Mouse (Mus musculus) G1E (cell line): Measurements from ENCODE around the gene Cacna2d2. TPM values are rescaled to one million over a fixed set of nuclear protein-coding genes. Genes with fewer than 3 reads are reported as not detected.

ENCODE experiments used
- ATAC-seq: 2 replicates; pipeline ENCODE4 v1.8.0; 2016; ENCODE audit warnings: mild to moderate bottlenecking; ENCODE audit not compliant: insufficient number of reproducible peaks, poor library complexity, low FRiP score, severe bottlenecking; ENCODE audit errors: extremely low read depth
- DNase-seq: peaks from one replicate; pipeline ENCODE4 v3.0.0; 2012; ENCODE audit warnings: low spot score
- H3K27me3 ChIP-seq: 2 replicates; pipeline ENCODE4 v1.6.1; 2012; ENCODE audit warnings: mild to moderate bottlenecking, low read length, inconsistent platforms; ENCODE audit not compliant: insufficient read depth
- H3K36me3 ChIP-seq: replicated peaks from 2 replicates; pipeline ENCODE3; 2012; ENCODE audit warnings: mild to moderate bottlenecking, inconsistent platforms
- H3K4me1 ChIP-seq: 2 replicates; pipeline ENCODE4 v1.6.1; 2012; ENCODE audit warnings: low read depth, low read length, inconsistent platforms, mixed read lengths; ENCODE audit not compliant: insufficient read depth
- H3K4me3 ChIP-seq: 2 replicates; pipeline ENCODE4 v1.5.1; 2012; ENCODE audit warnings: low read depth, mild to moderate bottlenecking, inconsistent platforms, low read length, moderate library complexity, mixed read lengths
- H3K9me3 ChIP-seq: replicated peaks from 2 replicates; pipeline ENCODE4 v1.6.1; 2012; ENCODE audit warnings: inconsistent platforms
- CTCF ChIP-seq: IDR thresholded peaks from 2 replicates; pipeline ENCODE4 v1.5.1; 2012; ENCODE audit warnings: low read depth, low read length, inconsistent platforms, mixed read lengths
- GATA1 ChIP-seq: IDR thresholded peaks from 2 replicates; pipeline ENCODE4 v1.6.1; 2012; ENCODE audit warnings: borderline replicate concordance, low read length, inconsistent platforms, mixed read lengths
- GATA2 ChIP-seq: IDR thresholded peaks from 2 replicates; pipeline ENCODE4 v1.6.1; 2012; ENCODE audit warnings: low read depth, low read length, inconsistent platforms, borderline replicate concordance
- POLR2AphosphoS5 ChIP-seq: IDR thresholded peaks from 2 replicates; pipeline ENCODE4 v1.6.1; 2012; ENCODE audit warnings: low read depth, low read length, inconsistent platforms; ENCODE audit not compliant: insufficient replicate concordance
- TAL1 ChIP-seq: conservative IDR thresholded peaks from 2 replicates; pipeline ENCODE4 v1.6.1; 2012; ENCODE audit warnings: low read depth, low read length, inconsistent platforms, mixed read lengths
- polyA plus RNA-seq: library from polyadenylated mRNA; stranded (reverse); fragments of >175 nt; gene quantifications from 2 replicates; pipeline ENCODE4 v1.2.3, GENCODE M21; 2012
- total RNA-seq, 2 experiments: library from RNA; stranded (forward) in 1 of 2; stranded (reverse) in 1 of 2; fragments of 200-1000 nt in 1 of 2; fragments of >200 nt in 1 of 2; fragmentation: Nextera tagmentation in 1 of 2; gene quantifications; 2 replicates each; pipeline ENCODE4 v1.2.3; 2014 to 2017

The Cacna2d2 gene
- total and polyA plus RNA-seq, 3 experiments: 0.05 to 0.09 TPM; not detected in 1

DNA sequence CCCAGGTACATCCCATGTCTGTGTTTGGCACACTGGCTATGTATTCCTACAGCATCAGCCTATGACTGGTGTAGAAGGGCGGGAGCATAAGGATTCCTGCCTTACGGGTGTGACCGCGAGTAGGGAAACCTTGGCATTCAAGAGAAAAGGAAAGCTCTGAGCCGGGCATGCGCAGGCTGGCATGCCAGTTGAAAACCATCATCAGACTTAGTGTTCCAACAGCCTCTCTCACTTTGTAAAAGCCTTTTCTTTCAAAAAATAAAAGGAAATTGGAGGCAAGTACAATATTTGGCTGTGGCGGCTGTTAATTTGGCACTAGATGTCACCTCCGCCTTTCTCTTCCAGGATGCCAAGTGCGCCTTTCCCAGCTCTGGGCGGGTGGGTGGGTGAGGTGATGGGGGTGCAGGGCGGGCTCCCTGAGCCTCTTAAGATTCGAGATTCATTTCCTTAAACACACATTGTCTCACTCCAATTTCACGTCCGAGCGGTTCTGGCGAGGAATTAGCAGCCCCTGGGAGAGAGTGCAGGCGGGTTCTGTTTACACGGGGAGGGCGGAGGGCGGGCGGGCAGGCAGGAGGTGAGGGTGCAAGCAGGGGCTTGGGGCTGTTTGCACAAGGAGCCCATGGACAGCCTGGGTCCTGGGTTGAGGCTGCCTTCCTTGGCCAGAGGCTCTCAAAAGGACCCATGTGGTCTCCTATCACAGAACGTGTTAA lies 49.5 kb downstream of the Cacna2d2 start:
- no peak for TF ChIP-seq TAL1
- no peak for TF ChIP-seq CTCF
- TF ChIP-seq POLR2AphosphoS5: no peak
- no peak for TF ChIP-seq GATA2
- no peak for TF ChIP-seq GATA1
- ATAC-seq: no peak
- H3K27me3 ChIP-seq: peaks cover 31% of the 10 kb centered on the region
- H3K36me3 ChIP-seq: no peaks in the 10 kb centered on the region
- H3K4me3 ChIP-seq: no peak overlapping the region
- H3K9me3 ChIP-seq: no peaks in the 10 kb centered on the region
- no peaks in the 10 kb centered on the region for H3K4me1 ChIP-seq
- no peak for DNase-seq

DNA sequence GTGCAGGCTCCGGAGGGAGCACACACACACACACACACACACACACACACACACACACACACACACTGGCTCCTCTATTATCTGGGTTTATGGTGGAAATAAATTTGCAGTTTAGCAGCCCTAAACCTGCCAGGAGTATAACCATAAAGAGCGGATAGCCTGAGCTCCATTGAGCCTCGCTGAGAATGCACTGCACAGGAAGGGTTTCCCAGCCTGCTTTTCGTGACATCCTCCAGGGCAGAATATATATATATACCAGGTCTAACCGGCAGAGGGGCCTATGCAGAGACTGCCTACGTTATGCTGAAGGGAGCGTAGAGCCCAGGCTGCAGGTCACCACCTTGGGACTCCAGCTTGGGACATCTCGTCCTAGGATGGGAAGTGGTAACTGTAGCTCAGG lies 52.0 kb downstream of the Cacna2d2 start:
- no peak for TF ChIP-seq GATA1
- no peak for TF ChIP-seq POLR2AphosphoS5
- no peak for TF ChIP-seq GATA2
- TF ChIP-seq TAL1: no peak
- TF ChIP-seq CTCF: no peak
- no peaks in the 10 kb centered on the region for H3K9me3 ChIP-seq
- peaks cover 41% of the 10 kb centered on the region for H3K27me3 ChIP-seq
- ATAC-seq: no peak
- DNase-seq: no peak
- H3K36me3 ChIP-seq: no peaks in the 10 kb centered on the region
- no peak overlapping the region for H3K4me3 ChIP-seq
- H3K4me1 ChIP-seq: no peaks in the 10 kb centered on the region

DNA sequence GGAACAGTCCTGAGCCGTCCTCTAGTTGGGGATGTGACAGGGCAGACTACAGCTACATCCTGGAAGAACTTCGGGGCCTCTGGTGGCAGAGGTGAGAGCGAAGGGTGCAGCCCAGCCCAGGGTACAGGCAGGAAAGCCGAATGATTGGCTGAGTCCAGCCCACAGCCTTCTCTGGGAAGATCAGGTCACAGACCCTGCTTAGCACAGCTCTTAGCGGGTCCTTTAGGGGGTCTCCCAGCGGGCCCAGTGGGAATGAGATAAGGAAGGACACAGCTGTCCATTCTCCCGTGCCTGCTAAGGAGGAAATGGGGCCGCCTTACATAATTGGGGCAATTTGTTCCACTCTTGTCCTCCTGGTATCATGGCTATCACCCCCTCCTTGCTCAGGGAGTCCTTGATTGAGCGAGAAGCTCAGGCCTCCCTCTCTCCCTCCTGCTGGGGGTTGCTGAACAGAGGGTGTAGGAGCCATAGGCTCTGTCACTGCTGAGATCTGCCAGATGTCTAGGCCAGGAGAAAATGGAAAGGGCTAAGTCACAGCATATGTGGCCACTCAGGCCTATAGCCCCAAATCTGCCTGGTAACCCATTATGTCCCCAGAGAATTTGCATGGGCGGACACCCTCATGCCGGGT lies 52.6 kb downstream of the Cacna2d2 start:
- TF ChIP-seq POLR2AphosphoS5 (no peak), TAL1 (no peak), GATA2 (no peak), CTCF (no peak), GATA1 (no peak)
- H3K27me3 ChIP-seq: peaks cover 45% of the 10 kb centered on the region
- no peak for ATAC-seq

DNA sequence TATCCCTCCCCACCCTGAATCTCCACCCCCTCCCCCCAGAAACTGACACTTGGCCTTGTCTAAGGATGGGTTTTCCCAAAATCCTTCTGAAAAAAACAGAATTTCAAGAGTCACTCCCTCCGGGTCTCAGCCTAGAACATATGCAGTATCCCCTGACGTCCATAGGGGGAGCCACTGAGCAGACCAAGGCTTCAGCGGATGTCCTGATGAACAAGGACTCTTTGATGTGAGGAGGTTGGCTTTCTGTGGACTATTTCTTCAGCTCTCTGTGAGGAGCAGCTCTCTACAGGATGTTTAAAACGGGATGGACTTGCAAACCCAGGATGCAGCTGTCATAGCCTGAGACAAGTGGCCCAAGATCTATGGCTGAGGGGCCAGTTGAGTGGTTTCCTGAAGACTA lies 53.1 kb downstream of the Cacna2d2 start:
- Histone ChIP-seq H3K4me1 (no peaks in the 10 kb centered on the region), H3K9me3 (no peaks in the 10 kb centered on the region), H3K27me3 (peaks cover 49% of the 10 kb centered on the region), H3K4me3 (no peak overlapping the region), H3K36me3 (no peaks in the 10 kb centered on the region)
- DNase-seq (no peak), ATAC-seq (no peak)
- no peak for TF ChIP-seq POLR2AphosphoS5
- peak; percentile 60 for TF ChIP-seq CTCF
- TF ChIP-seq GATA1: no peak

More for the DNA sequence above, 52.6 kb downstream of the Cacna2d2 start:
- H3K36me3 ChIP-seq: no peaks in the 10 kb centered on the region
- no peaks in the 10 kb centered on the region for H3K4me1 ChIP-seq
- DNase-seq: no peak
- no peaks in the 10 kb centered on the region for H3K9me3 ChIP-seq
- no peak overlapping the region for H3K4me3 ChIP-seq

DNA sequence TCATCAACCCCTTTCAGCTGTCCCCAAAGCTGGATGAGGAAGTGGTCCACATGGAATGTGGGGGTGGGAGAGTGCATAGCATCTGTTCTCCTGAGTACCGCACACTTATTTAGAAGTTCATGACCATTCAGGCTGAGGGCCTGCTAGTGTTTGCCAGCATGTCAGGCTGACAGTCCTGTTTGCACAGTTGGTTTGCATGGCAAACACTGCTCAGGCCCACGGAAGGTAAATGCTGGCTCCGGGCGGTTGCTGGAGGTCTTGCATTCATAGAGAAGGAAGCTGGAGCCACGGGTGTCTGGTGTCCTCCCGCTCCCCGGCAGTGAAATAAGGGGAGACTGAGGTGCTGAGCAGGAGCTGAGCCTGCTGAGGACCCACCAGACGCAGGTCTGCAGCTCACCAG lies 53.7 kb downstream of the Cacna2d2 start:
- no peak for TF ChIP-seq TAL1
- no peak for TF ChIP-seq POLR2AphosphoS5
- no peak for TF ChIP-seq GATA1
- no peak for TF ChIP-seq GATA2
- no peak for TF ChIP-seq CTCF
- no peak for ATAC-seq

GRCm38 (mm10) chr9:107456667-107457066 lies 57.3 kb downstream of the Cacna2d2 start:
- H3K36me3 ChIP-seq: no peaks in the 10 kb centered on the region
- H3K9me3 ChIP-seq: no peaks in the 10 kb centered on the region
- no peak for TF ChIP-seq CTCF
- TF ChIP-seq GATA2: no peak
- no peak for TF ChIP-seq TAL1
- no peak for TF ChIP-seq GATA1
- no peak for TF ChIP-seq POLR2AphosphoS5
- no peak for DNase-seq
- peaks cover 60% of the 10 kb centered on the region for H3K27me3 ChIP-seq
- peaks cover 2% of the 10 kb centered on the region; the same call in 1 of the 2 replicates for H3K4me1 ChIP-seq
- no peak for ATAC-seq
- H3K4me3 ChIP-seq: no peak overlapping the region

More for the DNA sequence above, 53.7 kb downstream of the Cacna2d2 start:
- Histone ChIP-seq H3K9me3 (no peaks in the 10 kb centered on the region), H3K4me3 (no peak overlapping the region), H3K36me3 (no peaks in the 10 kb centered on the region), H3K27me3 (peaks cover 46% of the 10 kb centered on the region), H3K4me1 (no peaks in the 10 kb centered on the region; the same call in 1 of the 2 replicates)
- DNase-seq: no peak
